Mouse (Mus musculus) thymus, postnatal 0 days (tissue): ENCODE measurements around the gene Rab5b. TPM values are rescaled to one million over a fixed set of nuclear protein-coding genes. Genes with fewer than 3 reads are reported as not detected.
"Not testable (repeated sequence)": the region's sequence is repeated elsewhere in the genome, so short reads cannot be mapped to it uniquely, and the experiment has no call there.

Experiments
- DNase-seq: peaks from one replicate; pipeline ENCODE4 v3.0.0-alpha.2; 2015; ENCODE audit warnings: low spot score
- polyA plus RNA-seq: library from polyadenylated mRNA; unstranded; fragments of >200 nt; fragmentation: Nextera tagmentation; extraction: Ambion mirVana; gene quantifications from 2 replicates; pipeline ENCODE4 v1.2.1, GENCODE M21; 2015

Rab5b gene
- polyA plus RNA-seq, result 45.3 and 46.5 TPM in 2 replicates

GRCm38 (mm10) chr10:128695992-128696807 is at the start of gene Rab5b:
Gene Rab5b, minus strand, starts transcription at chr10:128696264.
- peak; percentile 99 for DNase-seq

GRCm38 (mm10) chr10:128744680-128745601 is 48.9 kb upstream of the Rab5b start, which contains the start of gene Dgka:
Gene Dgka, minus strand, starts transcription at chr10:128744855.
- peak; percentile 85 for DNase-seq

GRCm38 (mm10) chr10:128744211-128744610 is 48.1 kb upstream of the Rab5b start:
- peak; percentile 12 for DNase-seq

- DNase-seq, result peak; percentile 44
Measured at GRCm38 (mm10) chr10:128743791-128744191, 47.7 kb upstream of the Rab5b start.

GRCm38 (mm10) chr10:128743235-128743634 is 47.2 kb upstream of the Rab5b start:
- DNase-seq, result no peak

GRCm38 (mm10) chr10:128742616-128743015 is 46.6 kb upstream of the Rab5b start:
- DNase-seq, result no peak

- DNase-seq, result no peak
Measured at GRCm38 (mm10) chr10:128740296-128740695, 44.2 kb upstream of the Rab5b start.

GRCm38 (mm10) chr10:128737435-128737834 is 41.4 kb upstream of the Rab5b start:
- no peak for DNase-seq

GRCm38 (mm10) chr10:128731992-128732391 is 35.9 kb upstream of the Rab5b start:
- DNase-seq, result no peak

- peak; percentile 52 for DNase-seq
Measured at GRCm38 (mm10) chr10:128731002-128731433, 35.0 kb upstream of the Rab5b start.

GRCm38 (mm10) chr10:128728059-128728458 is 32.0 kb upstream of the Rab5b start:
- no peak for DNase-seq

GRCm38 (mm10) chr10:128725466-128725865 is 29.4 kb upstream of the Rab5b start:
- DNase-seq, result not testable (repeated sequence)

- peak; percentile 80 for DNase-seq
Measured at GRCm38 (mm10) chr10:128715559-128716537, 19.8 kb upstream of the Rab5b start.

- DNase-seq, result not testable (repeated sequence)
Measured at GRCm38 (mm10) chr10:128711318-128711717, 15.3 kb upstream of the Rab5b start.

GRCm38 (mm10) chr10:128705317-128705693 is 9.2 kb upstream of the Rab5b start:
- no peak for DNase-seq

- peak; percentile 92 for DNase-seq
Measured at GRCm38 (mm10) chr10:128704491-128705316, 8.6 kb upstream of the Rab5b start, which contains the start of gene Cdk2. Gene Cdk2, minus strand, starts transcription at chr10:128705031.

- no peak for DNase-seq
Measured at GRCm38 (mm10) chr10:128703895-128704294, 7.8 kb upstream of the Rab5b start, which contains the start of gene Pmel. Gene Pmel, plus strand, starts transcription at chr10:128704195.

- no peak for DNase-seq
Measured at GRCm38 (mm10) chr10:128702328-128703007, 6.4 kb upstream of the Rab5b start.

- no peak for DNase-seq
Measured at GRCm38 (mm10) chr10:128700712-128701111, 4.6 kb upstream of the Rab5b start.
